In the genomic region with DNA sequence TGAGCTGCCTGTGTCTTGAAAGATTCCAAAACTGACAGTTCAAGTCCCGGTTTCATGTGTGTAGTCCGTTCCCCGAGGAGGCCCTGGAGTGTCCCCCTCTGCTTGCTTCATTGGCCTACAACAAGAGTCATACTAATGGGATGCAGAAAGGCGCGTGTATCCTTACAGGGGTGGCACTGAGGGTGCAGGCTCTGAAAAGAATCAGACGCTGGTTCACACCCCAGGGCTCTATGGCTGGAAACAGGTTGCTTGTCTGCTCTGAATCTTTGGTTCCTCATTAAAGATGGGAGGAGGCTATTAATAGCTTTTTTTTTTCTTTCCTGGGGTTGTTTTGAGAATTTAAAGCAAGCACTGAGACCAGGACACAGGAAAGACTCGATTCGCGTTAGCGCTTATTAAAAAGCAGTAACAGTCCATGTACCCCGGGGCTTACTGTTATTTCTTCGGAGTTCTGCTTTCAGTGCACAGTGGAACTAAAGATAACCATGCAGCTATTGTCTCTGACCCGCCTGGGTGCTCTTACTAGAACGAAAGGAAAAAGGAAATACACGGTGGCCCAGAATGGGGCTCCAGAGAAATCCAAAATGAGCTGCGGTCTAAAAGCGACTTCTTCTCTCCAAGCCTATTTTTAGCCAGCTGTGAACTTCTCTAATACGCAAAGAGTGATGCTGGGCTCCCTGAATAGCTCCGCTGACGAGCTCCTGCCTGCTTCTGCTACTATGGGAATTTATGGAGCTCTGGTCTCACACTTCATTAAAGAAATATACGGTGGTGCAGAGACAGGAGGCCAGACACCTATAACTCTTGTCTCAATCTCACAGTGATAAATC, we compare ENCODE assay signal across 11 mouse cellular contexts. TPM values are rescaled to one million over a fixed set of nuclear protein-coding genes. Genes with fewer than 3 reads are reported as not detected.
A peak's percentile ranks its signal among the peaks of the same experiment; 100 is the strongest.
DNase-seq lines count a peak whose midpoint lies in the region; ATAC-seq and TF ChIP-seq lines count a peak whose summit lies in the region.
"Had no signal": no experiment of that assay in that cellular context is flagged by ENCODE, and none has a peak within 500 bp of the region (broad histone marks: within the 10 kb centered on the region; RNA-seq: fewer than 3 reads in every experiment).

No protein-coding gene starts in this region.

- H3K4me1 ChIP-seq in bone marrow macrophage, adult 2 months (ENCODE audit: control insufficient read depth, insufficient read depth, low read length) = peaks cover 13% of the 10 kb centered on the region
- H3K4me1 ChIP-seq in intestine, embryonic 15.5 days (replicated peaks) = no peaks in the 10 kb centered on the region

- no peaks in the 10 kb centered on the region for H3K9me3 ChIP-seq in intestine, embryonic 15.5 days

- no peak for TF ChIP-seq CTCF in bone marrow macrophage, adult 2 months (IDR thresholded peaks at IDR 0.05; ENCODE audit: low read depth, low read length)

- peak; percentile 97 for DNase-seq in heart, adult 11 months
- DNase-seq in heart, postnatal 25 days (ENCODE audit: low spot score) = no peak
- DNase-seq in kidney, postnatal 14 days = peak; percentile 19
- DNase-seq in mesoderm, embryonic 11.5 days (ENCODE audit: low read depth, low spot score) = peak; percentile 59
- no peak for DNase-seq in cerebellum, adult 18-20 months

- WGBS in intestine, embryonic 15.5 days = 68% methylated on average over 21 of the region's 21 CpGs

- H3K27ac ChIP-seq in bone marrow macrophage, adult 2 months (ENCODE audit: insufficient read depth, low read depth, low read length) = peak overlapping the region; percentile 49
- H3K27ac ChIP-seq in intestine, embryonic 15.5 days = no peak overlapping the region

- no peak overlapping the region for H3K4me2 ChIP-seq in intestine, embryonic 15.5 days (replicated peaks)

- no peaks in the 10 kb centered on the region for H3K27me3 ChIP-seq in intestine, embryonic 15.5 days (replicated peaks)

- intact Hi-C loops in heart, postnatal 25 days (cut with DNase I) = loop anchor here (5.0 kb wide), 2 partner anchors 135 to 355 kb away; no protein-coding TSS in a partner anchor

- no peak for TF ChIP-seq POLR2A in bone marrow macrophage, adult 2 months (IDR thresholded peaks at IDR 0.05; ENCODE audit: borderline replicate concordance, low read depth, low read length)

- no peak overlapping the region for H3K9ac ChIP-seq in intestine, embryonic 15.5 days

- peak overlapping the region; percentile 50 for H3K4me3 ChIP-seq in bone marrow macrophage, adult 2 months (ENCODE audit: insufficient read depth, low read length)
- H3K4me3 ChIP-seq in intestine, embryonic 15.5 days (replicated peaks) = no peak overlapping the region
- H3K4me3 ChIP-seq: erythroblast, embryonic 14.5 days; myocyte had no signal

- H3K36me3 ChIP-seq in intestine, embryonic 15.5 days = no peaks in the 10 kb centered on the region
- H3K36me3 ChIP-seq: G1E had no signal

- ATAC-seq in granulocyte monocyte progenitor cell, adult 5-6 weeks (replicated peaks; ENCODE audit: poor library complexity, severe bottlenecking) = peak; percentile 87
- no peak for ATAC-seq in intestine, embryonic 15.5 days

RNA-seq across cellular contexts. Expression of a gene that starts 45.5 kb away (rescaled TPM):
- 10 to 100 TPM; 32.7 to 40.5 TPM for total RNA-seq in heart, postnatal 25 days (2021)
- polyA plus RNA-seq in bone marrow macrophage, adult 2 months (2012; ENCODE audit: insufficient read depth, insufficient read length, missing spikeins) = 7.8 and 10.5 TPM in 2 replicates
- 3.5 and 4.9 TPM in 2 replicates for total RNA-seq in granulocyte monocyte progenitor cell, adult 5-6 weeks (2014; fragmentation: Nextera tagmentation)
- total RNA-seq in granulocyte monocyte progenitor cell, adult 5-6 weeks (2017) = 1.9 and 3.2 TPM in 2 replicates
- polyA plus RNA-seq in intestine, embryonic 15.5 days (2015; fragmentation: Nextera tagmentation; extraction: Ambion mirVana) = 61.7 and 63.0 TPM in 2 replicates
- polyA plus RNA-seq: erythroblast, embryonic 14.5 days; G1E had no signal

Comparison
In these comparisons a context has a peak if more than half of its experiments do, and no peak if none do; other contexts are left out.
1. DNase-seq: peak in heart, adult 11 months (single experiment), kidney, postnatal 14 days (single experiment) and mesoderm, embryonic 11.5 days (single experiment); none in heart, postnatal 25 days (single experiment) and cerebellum, adult 18-20 months (0 of 2).
2. RNA of a gene that starts 45.5 kb away (total RNA-seq): 32.7 to 40.5 TPM in heart, postnatal 25 days; 1.9 to 4.9 TPM in granulocyte monocyte progenitor cell, adult 5-6 weeks; every median in the first group is over 4 times any median in the second.